Mouse (Mus musculus) left cerebral cortex, postnatal 10 days (tissue): Measurements from ENCODE around the gene Map1b. TPM values are rescaled to one million over a fixed set of nuclear protein-coding genes. Genes with fewer than 3 reads are reported as not detected.

ENCODE experiments used
- DNase-seq, 2 experiments: peaks; one replicate each; pipeline ENCODE4 v3.0.0; 2021 to 2022; ENCODE audit warnings: low spot score in 2 of 2, mixed read lengths in 1 of 2; ENCODE audit errors: extremely low spot score in 1 of 2
- intact Hi-C: fragments of 180-260 bp; cut with DNase I; formaldehyde crosslinking; loops from one replicate; pipeline ENCODE4 v1.15.1; 2025
- total RNA-seq, 2 experiments: library from RNA; stranded (reverse); gene quantifications; 2 replicates each; pipeline ENCODE4 v1.2.3; 2021

Gene Map1b
- total RNA-seq, 2 experiments from 2014 or later = 1,022 to 1,154 TPM

DNA sequence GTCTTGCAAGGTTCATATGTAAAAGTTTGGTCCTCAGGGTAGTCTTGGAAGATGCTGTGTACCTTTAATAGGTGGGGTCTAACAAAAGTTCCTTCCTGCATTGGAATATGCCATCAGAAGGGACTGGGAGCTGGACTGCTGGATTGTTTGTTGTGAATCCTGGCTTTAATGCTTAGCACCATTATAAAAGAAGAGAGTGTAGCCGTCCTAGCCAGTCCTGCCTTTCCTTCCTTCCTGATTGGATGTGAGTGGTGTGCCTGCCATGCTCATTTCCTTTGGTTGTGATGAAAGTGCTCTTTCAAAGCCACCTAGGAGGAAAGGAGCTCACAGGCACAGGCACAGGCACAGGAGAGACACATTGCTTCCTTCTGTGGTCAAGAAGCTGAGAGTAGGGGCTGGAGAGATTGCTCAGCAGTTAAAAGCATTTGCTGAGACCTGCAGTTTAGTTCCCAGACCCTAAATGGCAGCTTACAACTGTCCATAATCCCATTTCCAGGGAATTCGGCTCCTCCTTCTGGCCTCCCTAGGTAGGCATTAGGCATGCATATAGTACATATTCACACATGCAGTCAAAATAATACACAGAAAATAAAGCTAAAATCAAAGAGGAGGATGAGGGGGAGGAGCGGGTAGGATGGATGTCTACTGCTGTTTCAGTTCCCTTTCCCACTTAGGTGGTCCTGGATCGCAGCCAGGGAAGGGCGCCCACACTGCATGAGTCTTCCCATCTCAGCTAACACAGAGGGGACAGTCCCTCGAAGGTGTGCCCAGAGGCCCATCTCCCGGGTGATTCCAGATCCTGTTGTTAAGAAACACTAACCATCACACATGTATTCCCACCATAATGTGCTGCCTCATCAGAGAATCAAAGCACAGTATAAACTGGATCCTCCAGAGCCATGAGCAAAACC is 128.2 kb downstream of the Map1b start:
- intact Hi-C loops = no loop called here
- DNase-seq = peak in 1 of 2 experiments; percentile 24

GRCm38 (mm10) chr13:99386341-99386740 is 130.0 kb downstream of the Map1b start:
- intact Hi-C loops = no loop called here
- no peak for DNase-seq

DNA sequence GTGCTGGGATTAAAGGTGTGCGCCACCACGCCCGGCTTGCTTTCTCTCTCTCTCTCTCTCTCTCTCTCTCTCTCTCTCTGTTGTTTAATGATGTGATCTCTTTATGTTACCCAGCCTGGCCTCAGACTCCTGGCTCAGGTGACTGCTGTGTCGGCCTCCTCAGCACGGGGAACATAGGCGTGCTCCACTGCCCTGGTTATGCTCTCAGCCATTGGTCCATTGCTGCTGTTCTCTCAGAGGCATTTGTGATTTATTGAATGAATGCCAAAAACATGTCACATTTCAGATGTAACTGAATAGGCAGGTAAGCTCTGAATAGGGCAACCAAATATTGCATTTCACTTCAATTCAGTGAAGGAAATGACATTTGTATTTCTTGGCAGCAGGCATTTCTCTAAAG is 130.4 kb downstream of the Map1b start:
- no peak for DNase-seq
- intact Hi-C loops = no loop called here

GRCm38 (mm10) chr13:99384555-99385203 is 131.7 kb downstream of the Map1b start:
- intact Hi-C loops = no loop called here

DNA sequence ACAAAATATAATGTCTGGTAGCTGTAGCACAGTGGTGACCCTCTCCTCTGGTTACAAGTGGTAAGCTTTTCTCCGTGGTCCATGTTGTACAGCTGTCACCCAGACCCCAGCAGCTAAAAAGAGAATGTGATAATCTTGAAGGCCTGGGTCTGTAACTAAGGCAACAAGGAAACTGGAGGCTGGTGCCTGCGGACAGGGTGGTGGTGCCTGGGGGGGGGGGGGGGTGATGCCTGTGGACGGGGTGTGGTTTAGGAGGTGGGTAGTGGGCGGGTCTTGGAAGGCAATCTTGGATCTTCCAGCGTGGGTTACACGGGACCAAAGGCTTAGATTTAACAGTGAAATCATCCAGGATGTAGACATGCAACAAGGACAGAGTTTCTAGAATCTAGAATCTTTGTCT is 134.0 kb downstream of the Map1b start:
- DNase-seq = no peak
- intact Hi-C loops = no loop called here

More at GRCm38 (mm10) chr13:99384555-99385203, 131.7 kb downstream of the Map1b start:
- no peak for DNase-seq

DNA sequence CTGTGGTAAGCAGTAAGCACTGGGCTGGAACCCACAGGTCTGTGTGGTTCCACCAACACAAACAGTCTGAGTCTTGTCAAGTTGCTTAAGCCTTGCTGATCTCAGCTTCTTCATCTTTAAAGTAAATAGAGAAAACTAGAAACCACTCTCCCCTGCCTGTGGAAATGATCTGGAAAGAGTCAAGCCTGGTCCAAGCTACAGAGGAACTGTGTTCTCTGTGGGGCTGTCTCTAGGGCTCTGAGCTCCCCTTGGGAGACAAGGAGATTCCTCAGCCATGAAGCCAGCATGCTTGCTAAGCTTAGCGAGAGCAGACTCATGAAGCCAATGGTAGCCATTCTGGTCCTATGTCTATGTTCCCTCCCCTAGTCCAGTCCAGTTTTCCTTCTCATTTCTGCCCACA is 138.1 kb downstream of the Map1b start:
- DNase-seq = no peak
- intact Hi-C loops = loop anchor here (5.0 kb wide), 2 partner anchors 134 to 459 kb away; no protein-coding TSS in a partner anchor

- intact Hi-C loops = loop anchor here (5.0 kb wide), 2 partner anchors 135 to 460 kb away; no protein-coding TSS in a partner anchor
- DNase-seq = no peak
Measured at GRCm38 (mm10) chr13:99377055-99377454, 139.3 kb downstream of the Map1b start.

- peak; percentile 67 to 82 for DNase-seq
- intact Hi-C loops = loop anchor here (5.0 kb wide), 2 partner anchors 137 to 462 kb away; no protein-coding TSS in a partner anchor
Measured at GRCm38 (mm10) chr13:99375550-99375949, 140.8 kb downstream of the Map1b start.

GRCm38 (mm10) chr13:99374191-99374590 is 142.1 kb downstream of the Map1b start:
- no peak for DNase-seq
- intact Hi-C loops = no loop called here

GRCm38 (mm10) chr13:99373684-99374083 is 142.7 kb downstream of the Map1b start:
- DNase-seq = no peak
- intact Hi-C loops = no loop called here

Other genes starting within 250 kb of the Map1b start
- gene Ptcd2, start 171.8 kb downstream of the Map1b start, total RNA-seq = 10 to 100 TPM; 34.8 to 35.8 TPM
- gene Mrps27, start 171.8 kb downstream of the Map1b start, total RNA-seq = 10 to 100 TPM; 27.5 to 29.6 TPM